Mouse (Mus musculus) B cell, adult 2 months (primary cell): ENCODE results near the gene Srrt.
"Not testable (repeated sequence)": the region's sequence is repeated elsewhere in the genome, so short reads cannot be mapped to it uniquely, and the experiment has no call there.

Experiments
- DNase-seq, 2 experiments: peaks; one replicate each; pipeline ENCODE4 v3.0.0; 2022

Srrt gene

DNA sequence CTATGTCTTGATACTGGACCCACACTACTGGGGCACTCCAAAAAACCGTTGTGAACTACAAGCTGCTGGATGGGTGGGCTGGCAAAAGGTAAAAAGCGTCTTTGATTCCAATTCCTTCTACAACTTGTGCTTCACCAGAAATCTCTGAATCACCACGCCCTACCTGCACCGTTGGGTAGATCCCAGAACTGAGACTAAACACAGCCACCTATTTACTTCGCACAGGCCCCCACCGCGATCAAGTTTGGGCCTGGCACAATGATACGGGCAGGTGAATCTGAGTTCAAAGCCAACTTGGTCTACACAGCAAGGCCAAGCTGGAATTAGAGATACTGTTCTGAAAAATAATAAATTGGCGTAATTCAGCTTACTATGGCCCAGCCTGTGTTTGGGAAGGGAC, 12.2 kb downstream of the Srrt start:
- no peak for DNase-seq

DNA sequence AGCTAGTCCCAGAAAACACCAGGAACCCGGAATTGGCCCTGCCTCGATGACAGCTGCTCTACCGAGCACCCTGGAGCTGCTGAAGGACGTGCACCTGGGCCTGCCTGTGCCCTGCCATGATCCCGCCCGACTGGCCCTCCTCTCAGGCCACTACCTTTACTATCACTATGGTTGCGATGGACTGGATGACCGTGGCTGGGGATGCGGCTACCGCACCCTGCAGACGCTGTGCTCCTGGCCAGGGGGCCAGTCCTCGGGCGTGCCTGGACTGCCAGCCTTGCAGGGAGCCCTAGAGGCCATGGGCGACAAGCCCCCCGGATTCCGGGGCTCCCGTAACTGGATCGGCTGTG, 12.8 kb downstream of the Srrt start:
- no peak for DNase-seq

DNA sequence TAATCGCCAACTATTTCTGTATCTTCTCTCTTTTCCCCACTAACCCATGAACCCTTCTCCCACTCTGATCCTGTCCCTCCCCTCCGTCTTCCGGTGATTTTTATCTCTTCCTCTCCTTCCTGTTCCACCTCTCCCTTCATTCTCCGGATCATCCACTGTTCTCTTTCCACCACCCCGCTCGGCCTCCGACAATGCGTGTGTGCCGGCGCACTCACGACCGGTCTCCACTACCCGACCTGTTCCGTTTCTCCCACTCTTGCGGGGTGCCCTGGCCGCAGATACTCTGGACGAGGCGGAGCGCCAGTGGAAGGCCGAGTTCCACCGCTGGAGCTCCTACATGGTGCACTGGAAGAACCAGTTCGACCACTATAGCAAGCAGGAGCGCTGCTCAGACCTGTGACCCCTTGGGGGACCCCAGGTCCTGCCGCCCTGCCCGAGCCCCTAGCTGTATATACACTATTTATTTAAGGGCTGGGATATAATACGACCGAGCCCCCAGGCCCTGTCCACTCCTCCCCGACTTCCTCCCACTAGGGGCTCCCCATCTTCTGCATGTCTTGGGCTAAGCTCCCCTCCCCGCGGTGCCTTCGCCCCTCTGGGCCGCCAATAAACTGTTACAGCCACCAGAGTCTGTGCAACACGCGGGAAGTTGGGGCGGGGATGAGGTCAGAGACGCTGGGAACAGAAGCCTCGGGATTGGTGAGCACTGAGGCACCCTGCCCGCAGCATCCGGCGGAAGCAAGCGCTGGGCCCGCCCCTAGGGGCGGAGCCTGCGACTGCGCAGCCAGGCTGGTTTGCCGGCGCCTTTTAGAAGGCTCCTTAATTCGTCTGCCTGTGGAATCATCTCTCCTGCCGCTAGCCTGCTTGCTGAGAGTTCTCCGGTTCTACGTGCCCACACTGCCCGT, 13.4 kb downstream of the Srrt start, which contains the start of gene Ufsp1:
Gene Ufsp1 (plus strand): TSS at position 791 of the 905 bp plus-strand sequence.
- peak; percentile 97 to 98 for DNase-seq

DNA sequence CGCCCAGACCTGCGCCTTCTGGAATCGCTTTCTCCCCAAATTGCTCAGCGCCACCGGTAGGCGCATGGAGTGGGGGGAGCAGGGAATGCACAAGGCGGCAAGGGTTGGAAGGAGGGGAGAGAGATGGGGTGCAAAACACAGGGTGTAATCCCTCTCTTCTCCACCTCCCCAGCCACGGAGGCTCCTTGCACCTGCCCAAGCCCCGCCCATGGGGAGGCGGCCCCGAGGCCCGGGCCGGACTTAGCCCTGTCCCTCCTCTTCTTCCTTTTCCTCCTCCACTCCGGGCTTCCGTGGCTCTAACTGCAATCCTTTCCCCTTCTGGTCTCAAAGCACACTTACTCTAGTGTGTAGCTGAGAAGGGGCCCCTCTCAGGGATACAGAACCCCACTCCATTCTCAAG, 14.2 kb downstream of the Srrt start:
- peak; percentile 72 to 73 for DNase-seq

DNA sequence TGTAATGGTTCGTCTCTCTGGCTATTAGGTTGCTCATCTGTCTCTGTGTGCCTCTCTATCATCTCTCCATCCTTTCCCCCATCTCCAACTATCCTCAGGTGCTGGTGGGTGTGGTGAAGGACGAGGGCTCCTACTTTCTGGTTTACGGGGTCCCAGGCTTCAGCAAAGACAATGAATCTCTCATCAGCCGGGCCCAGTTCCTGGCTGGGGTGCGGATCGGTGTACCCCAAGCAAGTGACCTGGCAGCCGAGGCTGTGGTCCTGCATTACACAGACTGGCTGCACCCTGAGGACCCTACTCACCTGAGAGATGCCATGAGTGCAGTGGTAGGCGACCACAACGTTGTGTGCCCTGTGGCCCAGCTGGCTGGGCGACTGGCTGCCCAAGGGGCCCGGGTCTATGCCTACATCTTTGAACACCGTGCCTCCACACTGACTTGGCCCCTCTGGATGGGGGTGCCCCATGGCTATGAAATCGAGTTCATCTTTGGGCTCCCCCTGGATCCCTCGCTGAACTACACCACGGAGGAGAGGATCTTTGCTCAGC, 16.0 kb downstream of the Srrt start:
- no peak for DNase-seq

DNA sequence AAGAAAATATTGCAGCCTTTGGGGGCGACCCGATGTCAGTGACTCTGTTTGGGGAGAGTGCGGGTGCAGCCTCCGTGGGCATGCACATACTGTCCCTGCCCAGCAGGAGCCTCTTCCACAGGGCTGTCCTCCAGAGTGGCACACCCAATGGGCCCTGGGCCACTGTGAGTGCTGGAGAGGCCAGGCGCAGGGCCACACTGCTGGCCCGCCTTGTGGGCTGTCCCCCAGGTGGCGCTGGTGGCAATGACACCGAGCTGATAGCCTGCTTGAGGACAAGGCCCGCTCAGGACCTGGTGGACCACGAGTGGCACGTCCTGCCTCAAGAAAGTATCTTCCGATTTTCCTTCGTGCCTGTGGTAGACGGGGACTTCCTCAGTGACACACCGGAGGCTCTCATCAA, 16.8 kb downstream of the Srrt start:
- peak; percentile 68 for DNase-seq

DNA sequence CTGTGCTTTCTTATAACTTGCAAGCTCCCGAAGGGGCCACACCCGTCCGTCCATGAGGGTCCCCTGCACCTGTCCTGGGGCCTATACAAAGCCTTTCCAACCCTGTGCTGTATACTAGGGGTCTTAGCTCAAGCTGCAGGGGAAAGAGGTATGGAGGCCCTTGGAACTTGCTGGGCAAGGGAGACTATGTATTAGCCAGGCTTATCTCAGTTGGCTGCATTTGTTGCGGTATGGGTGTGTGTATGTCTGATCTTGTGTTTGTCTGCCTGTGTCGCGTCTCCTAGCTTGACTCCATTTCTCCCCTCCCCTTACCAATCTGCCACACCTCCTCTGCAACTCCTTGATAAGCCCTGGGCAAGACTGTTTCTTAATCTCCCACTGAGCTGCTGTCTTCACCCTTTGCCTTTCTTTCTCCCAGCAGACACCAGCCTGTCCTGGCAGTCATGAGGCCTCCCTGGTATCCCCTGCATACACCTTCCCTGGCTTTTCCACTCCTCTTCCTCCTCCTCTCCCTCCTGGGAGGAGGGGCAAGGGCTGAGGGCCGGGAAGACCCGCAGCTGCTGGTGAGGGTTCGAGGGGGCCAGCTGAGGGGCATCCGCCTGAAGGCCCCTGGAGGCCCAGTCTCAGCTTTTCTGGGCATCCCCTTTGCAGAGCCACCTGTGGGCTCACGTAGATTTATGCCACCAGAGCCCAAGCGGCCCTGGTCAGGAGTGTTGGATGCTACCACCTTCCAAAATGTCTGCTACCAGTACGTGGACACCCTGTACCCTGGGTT, 17.7 kb downstream of the Srrt start:
- no peak for DNase-seq

DNA sequence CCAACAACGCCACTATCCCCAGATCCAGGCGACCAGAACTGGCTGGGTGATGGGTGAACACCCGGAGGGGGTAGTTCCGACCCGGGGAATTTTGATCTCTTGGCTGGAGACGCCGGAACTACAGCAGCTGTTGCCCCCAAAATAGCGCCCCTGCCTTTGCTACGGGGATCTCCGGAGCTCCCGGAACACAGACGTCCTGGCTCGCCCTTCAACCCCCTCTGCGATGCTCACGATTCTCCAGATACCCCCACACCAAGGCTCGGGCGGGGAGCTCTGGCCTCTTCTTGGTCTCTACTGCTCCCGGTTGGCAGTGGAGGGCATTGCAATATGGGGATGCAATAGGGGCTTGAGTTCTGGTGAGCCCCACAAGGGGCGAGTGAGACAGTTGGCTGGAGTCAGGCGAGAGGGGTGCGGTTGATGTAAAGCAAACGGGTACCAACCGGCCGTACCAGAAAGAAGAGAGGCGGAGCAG, 18.4 kb downstream of the Srrt start:
- DNase-seq, result peak; percentile 59 to 60

DNA sequence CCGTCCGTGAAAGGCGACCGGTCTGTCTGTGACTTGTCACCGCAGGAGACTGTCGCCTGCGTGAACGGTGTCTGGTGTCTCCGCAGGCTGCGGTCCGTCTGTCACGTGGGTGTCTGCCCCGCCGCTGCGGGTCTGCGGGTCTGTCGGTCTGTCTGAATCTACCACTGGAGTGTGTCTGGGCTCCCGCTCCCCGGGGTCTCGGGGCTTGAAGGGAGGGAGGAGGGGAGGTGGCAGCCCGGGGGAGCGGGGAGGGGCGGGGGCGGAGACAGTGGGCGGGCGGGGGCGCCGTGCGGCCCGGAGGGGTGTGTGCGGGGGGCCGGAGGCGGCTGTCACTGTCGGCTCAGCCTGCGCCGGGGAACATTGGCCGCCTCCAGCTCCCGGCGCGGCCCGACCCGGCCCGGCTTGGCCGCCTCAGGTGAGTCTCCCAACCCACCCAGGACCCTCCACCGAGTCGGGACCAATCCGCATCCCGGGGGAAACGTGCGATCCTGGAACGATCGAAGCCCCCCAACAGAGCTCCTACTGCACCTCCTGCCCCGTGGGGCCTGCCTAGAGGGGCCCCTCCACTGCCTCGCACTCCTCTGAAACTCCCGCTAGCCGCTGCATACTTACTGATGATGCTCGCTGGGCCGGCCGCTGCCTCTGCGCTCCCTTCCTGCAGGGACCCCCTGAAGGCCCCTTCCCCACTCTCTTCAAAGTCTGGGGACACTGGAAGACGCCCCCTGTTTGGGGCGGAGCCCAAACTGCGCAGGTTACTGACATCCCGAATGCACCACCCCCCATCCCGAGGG, 19.3 kb downstream of the Srrt start:
- DNase-seq, result peak; percentile 40 to 44

DNA sequence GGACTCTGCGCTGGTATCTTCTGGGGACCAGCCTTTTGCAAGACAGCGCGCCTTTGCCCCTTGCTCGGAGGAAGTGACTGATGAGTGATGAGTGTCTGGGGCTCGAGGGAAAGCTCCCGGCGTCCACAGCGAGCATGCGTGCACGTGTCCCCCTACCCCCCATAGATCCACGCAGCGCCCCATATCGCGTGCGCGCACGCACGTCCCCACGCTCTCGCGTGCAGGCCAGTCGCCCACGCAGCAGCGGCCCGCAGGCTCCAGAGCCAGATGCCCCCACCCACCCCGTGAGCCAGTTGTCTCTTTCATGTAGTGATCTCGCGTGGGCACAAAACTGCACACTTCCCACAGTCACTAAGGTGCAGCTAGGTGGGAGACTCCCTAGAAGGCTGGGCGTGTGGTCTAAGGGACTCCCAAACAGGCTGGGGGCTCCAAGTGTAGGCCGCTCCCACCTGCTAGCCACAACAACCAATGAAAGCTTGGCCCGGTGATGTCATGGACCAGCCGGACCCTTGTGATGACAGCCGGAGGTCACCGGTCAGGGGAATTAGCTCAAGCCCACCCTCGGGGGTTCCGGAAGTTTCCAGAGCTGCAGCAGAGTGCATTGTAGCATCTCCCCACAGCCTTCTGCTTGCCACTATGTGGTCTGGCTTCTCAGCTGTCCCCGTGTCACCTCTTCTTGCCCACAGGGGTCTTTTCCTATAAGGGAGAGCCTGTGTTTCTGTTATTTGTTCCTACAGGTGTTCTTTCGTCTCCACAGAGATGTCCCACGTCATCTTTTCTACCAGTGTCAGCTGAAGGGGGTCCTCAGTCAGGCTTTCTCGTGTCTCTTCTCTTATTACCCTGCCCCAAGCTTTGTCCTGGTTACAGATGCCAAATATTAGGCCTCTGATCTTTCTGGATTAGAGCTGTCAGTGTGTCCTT, 20.2 kb downstream of the Srrt start, which contains the start of gene Ache:
Gene Ache (plus strand): TSS at position 488 of the 921 bp plus-strand sequence.
- peak; percentile 30 to 36 for DNase-seq

DNA sequence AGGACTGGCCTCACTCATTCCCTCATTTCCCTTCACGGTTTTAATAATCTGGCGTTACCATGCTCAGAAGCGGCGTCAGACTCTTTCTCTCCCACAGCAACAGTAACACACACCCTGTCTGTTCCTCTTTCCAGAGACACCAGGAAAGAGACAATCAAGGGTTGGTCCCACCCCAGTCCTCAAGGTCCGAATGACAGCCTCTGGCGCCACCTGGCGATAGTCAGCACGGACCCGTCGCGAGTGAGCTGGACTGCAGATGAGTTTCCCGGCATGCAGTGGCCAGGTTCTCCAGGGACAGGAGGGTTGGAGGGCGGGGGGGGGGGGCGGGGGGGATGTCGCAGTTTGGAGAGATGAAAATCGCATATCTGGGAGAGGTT, 20.8 kb downstream of the Srrt start:
- DNase-seq, result peak; percentile 88

DNA sequence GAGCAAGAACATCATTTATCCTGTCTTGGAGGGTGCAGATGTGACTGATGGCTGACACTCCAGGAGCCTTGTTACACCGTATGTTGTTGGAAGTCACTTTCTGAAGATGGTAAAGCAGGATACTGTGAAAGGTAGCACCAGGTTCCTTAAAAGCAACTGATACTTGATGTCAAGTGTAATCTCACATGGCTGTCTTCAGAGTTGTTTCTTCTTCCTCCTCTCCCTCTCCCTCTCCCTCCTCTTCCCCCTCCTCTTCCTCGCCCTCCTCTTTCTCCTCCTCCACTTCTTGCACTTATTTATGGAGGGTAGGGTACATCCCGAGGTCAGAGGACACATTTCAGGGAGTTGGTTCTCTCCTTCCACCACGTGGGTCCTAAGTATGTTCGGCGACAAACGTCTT, 21.5 kb downstream of the Srrt start:
- no peak for DNase-seq

DNA sequence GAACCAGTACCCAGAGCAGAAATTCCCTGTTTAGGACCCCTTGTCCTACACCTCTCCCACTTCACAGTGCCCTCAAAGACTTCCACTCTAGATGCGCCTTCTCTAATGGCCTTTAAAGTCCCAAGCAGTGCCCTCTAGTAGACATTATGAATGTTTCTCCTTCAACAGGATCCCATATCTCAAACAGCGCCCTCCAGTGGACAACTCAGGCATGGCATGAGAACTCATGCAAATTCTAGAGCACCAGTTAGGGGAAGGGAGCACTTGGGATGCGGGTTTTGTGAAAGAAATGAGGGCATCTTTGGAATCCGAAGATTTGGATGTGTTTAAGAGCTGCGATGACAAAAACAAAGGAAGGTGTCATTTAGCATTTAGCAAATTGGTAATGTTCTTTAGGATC, 22.4 kb downstream of the Srrt start:
- DNase-seq, result peak; percentile 83 to 84

DNA sequence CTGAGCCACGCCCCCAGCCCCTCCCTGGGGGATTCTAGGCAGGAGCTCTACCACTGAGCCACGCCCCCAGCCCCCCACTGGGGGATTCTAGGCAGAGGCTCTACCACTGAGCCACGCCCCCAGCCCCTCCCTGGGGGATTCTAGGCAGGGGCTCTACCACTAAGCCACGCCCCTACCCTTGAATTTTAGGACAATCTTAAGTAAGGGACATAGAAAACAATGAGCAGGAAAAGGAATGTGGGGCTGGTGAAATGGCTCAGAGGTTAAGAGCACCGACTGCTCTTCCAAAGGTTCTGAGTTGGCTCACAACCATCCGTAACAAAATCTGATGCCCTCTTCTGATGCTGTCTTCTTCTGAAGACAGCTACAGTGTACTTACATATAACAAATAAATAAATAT, 23.1 kb downstream of the Srrt start:
- not testable (repeated sequence) for DNase-seq

DNA sequence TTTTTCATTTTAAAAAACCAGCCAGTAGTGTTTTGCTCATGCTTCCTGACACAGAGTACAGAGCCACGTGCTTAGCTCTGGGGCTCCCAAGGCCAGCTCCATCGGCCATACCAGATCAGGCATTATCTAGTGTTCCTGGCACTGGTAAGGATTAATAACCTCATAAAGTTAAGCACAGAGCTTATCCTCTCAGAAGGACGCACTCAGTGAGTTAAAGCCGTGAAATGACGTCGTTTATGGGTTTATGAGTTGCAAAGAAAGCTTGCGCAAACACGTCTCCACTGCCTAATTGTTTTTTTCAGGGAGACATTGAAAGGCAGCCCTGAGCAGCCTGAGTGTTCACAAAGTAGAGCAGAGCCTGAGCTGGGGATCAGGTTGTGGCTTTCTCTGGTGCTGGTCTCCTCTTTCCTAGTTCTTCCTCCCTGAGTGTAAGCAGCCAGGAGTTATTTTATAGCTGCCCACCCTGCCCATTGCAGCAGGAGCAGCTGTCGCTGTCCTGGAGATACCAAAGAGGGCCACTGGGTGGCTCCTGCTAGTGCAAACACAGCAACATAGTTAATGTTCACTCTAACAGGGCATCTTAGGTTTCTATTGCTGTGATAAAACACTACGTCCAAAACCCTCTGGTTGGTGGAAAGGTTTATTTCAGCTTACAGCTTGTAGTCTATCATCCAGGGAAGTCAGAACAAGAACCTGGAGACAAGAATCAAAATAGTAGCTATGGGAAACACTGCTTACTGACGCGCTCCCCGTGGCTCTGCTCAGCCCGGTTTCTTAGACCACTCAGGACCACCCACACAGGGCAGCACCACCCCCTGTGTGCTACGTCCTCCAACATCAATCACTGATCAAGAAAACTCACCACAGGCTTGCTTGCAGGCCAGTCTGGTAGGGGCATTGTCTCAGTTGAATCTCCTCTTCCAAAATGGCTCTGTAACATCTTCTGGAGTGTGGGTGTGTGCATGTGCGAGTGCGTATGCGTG, 29.8 kb downstream of the Srrt start:
- DNase-seq, result no peak

DNA sequence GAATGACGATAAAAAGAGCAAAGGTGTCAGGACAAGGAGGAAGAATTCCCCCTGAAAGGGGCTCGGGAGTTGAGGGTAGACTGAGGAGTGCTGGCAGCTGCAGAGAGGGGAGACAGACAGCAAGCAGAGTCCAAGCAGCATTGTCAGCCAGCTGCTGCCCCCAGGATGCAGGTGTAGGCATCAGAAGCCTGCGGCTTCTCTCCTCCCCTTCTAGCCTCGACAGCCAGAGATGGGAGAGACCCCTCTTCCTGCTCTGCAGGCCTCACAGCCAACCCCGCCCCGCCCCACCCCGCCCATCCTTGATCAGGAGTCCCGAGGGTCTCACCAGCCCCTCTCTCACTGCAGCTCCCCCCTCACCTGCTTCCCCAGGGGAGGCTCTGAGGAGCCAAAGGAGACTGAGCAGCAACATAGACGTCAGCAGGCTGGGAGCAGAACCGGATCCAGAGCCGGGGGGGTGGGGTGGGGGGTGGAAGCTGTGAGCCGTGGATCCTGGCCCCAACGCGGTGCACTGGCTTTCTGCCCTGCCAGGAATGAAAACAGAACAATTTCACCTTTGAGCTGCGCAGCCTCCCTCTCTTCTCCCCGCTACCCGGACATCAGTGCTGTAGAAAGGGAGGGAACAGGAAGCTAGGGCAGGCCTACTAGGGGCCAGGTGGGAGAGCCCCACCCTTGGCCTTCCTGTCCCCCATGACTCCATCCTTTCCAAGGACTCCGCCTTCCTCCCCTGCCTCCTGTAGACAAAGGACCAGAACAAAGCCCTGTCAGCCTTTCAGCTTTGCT, 39.2 kb downstream of the Srrt start:
- peak; percentile 56 to 62 for DNase-seq

DNA sequence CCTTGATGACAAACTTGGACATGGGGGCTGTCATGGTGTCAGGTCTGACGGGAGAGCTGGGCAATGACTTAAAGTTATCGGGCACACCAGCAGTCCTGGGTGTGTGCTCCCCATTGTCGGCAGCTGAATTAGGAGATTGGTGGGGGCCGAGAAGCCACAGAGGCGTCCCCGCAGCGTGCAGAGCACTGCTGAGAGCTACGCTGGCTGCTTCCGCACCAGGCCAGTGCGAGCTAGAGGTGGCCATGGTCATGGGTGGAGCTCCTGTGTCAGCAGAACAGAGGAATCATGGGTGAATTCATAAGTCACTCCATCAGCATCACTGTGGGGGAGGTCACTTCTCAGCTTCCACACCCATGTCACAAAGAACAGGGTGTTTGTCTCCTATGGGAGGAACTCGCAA, 42.7 kb downstream of the Srrt start:
- DNase-seq, result no peak

DNA sequence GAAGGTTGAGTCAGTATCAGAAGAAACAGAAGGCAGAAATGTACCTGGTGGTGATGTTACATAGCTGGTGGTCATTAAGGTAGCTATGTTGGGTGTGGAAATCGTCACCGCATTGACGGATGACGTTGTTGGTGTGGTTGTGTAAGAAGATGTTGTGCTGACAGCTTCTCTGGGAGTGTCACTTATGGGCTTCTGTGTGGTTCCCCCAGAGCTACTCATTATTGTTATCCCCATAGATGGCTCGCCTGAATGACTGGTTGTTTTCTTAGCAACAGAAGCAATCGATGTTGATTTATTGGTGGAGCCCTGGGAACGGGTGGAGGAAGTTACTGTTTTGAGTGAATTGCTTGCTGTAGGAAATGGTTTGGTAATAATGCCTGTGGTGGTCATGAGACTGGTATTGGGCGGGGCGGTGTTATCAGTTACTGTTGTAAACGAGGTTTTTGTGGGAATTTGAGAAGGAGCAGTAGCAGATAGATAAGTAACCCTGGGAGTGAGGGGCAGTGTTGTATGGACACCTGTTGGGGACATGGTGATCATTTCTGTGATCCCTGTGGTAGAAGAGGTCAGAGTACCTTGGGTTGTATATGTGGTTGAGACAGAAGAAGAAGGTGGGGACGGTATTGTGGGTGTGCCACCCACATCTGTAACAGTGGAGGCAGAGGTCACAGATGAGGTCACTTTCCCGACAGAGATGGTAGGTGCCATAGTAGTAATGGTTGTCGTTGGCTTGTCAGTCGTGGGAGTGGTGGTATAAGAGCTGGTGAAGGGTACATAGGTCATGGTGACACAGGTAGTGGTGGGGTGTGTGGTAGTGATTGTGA, 43.4 kb downstream of the Srrt start:
- no peak for DNase-seq
